Comparison of ENCODE assay signal across 8 mouse cellular contexts in the genomic region with DNA sequence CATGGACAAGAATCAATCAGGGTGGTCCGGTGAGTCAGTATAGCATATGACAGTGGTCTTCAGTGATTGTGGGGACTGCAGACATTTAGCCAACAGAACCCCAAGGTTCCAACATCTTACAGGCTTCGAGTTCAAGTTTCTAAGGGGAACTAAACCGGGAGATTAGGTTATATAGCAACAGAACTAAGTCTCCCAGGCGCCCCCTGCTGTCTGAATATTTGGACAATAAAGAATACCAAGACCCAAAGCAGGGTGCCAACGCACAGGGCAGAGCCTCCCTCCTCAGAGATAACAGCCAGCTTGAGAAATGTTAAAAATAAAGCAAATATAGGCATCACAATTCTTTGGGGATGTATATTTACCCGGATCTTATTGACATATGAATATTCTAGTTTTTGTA. TPM values are rescaled to one million over a fixed set of nuclear protein-coding genes. Genes with fewer than 3 reads are reported as not detected.
A peak's percentile ranks its signal among the peaks of the same experiment; 100 is the strongest.
DNase-seq lines count a peak whose midpoint lies in the region; ATAC-seq lines count a peak whose summit lies in the region.

No protein-coding gene starts in this region.

- H3K4me3 ChIP-seq in midbrain, embryonic 11.5 days (ENCODE audit: low read depth, low read length): no peak overlapping the region
- no peak overlapping the region for H3K4me3 ChIP-seq in midbrain, embryonic 13.5 days (replicated peaks)
- H3K4me3 ChIP-seq in embryonic facial prominence, embryonic 10.5 days: no peak overlapping the region
- no peak overlapping the region for H3K4me3 ChIP-seq in liver, embryonic 13.5 days (replicated peaks)

- no peak overlapping the region for H3K4me2 ChIP-seq in midbrain, embryonic 11.5 days
- H3K4me2 ChIP-seq in midbrain, embryonic 13.5 days (replicated peaks): no peak overlapping the region
- no peak overlapping the region for H3K4me2 ChIP-seq in liver, embryonic 13.5 days

- no peak overlapping the region for H3K9ac ChIP-seq in midbrain, embryonic 11.5 days (ENCODE audit: low read length)
- H3K9ac ChIP-seq in midbrain, embryonic 13.5 days (replicated peaks): no peak overlapping the region
- H3K9ac ChIP-seq in liver, embryonic 13.5 days: no peak overlapping the region

- no peaks in the 10 kb centered on the region for H3K9me3 ChIP-seq in midbrain, embryonic 11.5 days (ENCODE audit: control insufficient read depth, low read length)
- H3K9me3 ChIP-seq in midbrain, embryonic 13.5 days: no peaks in the 10 kb centered on the region
- H3K9me3 ChIP-seq in embryonic facial prominence, embryonic 10.5 days: no peaks in the 10 kb centered on the region
- H3K9me3 ChIP-seq in liver, embryonic 13.5 days (replicated peaks): no peaks in the 10 kb centered on the region

- WGBS in midbrain, embryonic 11.5 days: 47% methylated on average over 6 of the region's 6 CpGs
- whole genome bisulfite sequencing in midbrain, embryonic 13.5 days: 43% methylated on average over 6 of the region's 6 CpGs
- WGBS in embryonic facial prominence, embryonic 10.5 days: 48% methylated on average over 6 of the region's 6 CpGs
- 24% methylated on average over 6 of the region's 6 CpGs for WGBS in liver, embryonic 13.5 days (ENCODE audit: insufficient replicate concordance)

- no peaks in the 10 kb centered on the region for H3K4me1 ChIP-seq in midbrain, embryonic 11.5 days (ENCODE audit: control insufficient read depth, insufficient read depth, low read length)
- H3K4me1 ChIP-seq in midbrain, embryonic 13.5 days (replicated peaks): peaks cover 5% of the 10 kb centered on the region; the same call in 1 of the 2 replicates
- H3K4me1 ChIP-seq in embryonic facial prominence, embryonic 10.5 days: peaks cover 10% of the 10 kb centered on the region
- H3K4me1 ChIP-seq in liver, embryonic 13.5 days (replicated peaks): peaks cover 5% of the 10 kb centered on the region; the same call in 1 of the 2 replicates

- peak; percentile 94 for DNase-seq in midbrain, embryonic 11.5 days (ENCODE audit: low spot score, missing footprints)
- peak; percentile 85 for DNase-seq in adrenal gland, postnatal 14 days
- peak; percentile 53 for DNase-seq in embryonic facial prominence, embryonic 10.5 days (ENCODE audit: low spot score)
- DNase-seq in kidney, postnatal 10 days: peak; percentile 86
- peak; percentile 10 for DNase-seq in liver, embryonic 13.5 days
- DNase-seq in retina, postnatal 7 days (ENCODE audit: low read depth, low spot score): peak; percentile 16
- peak; percentile 60 for DNase-seq in urinary bladder, postnatal 25 days (ENCODE audit: low spot score)

- ATAC-seq in midbrain, embryonic 11.5 days (ENCODE audit: low FRiP score): no peak
- no peak for ATAC-seq in midbrain, embryonic 13.5 days
- no peak for ATAC-seq in liver, embryonic 13.5 days (ENCODE audit: low read depth)

- H3K36me3 ChIP-seq in midbrain, embryonic 11.5 days (ENCODE audit: control insufficient read depth, insufficient read depth, low read length): no peaks in the 10 kb centered on the region
- no peaks in the 10 kb centered on the region for H3K36me3 ChIP-seq in midbrain, embryonic 13.5 days
- no peaks in the 10 kb centered on the region for H3K36me3 ChIP-seq in embryonic facial prominence, embryonic 10.5 days (replicated peaks)
- no peaks in the 10 kb centered on the region for H3K36me3 ChIP-seq in liver, embryonic 13.5 days

- H3K27me3 ChIP-seq in midbrain, embryonic 11.5 days (ENCODE audit: control insufficient read depth, insufficient read depth, low read length): no peaks in the 10 kb centered on the region
- H3K27me3 ChIP-seq in midbrain, embryonic 13.5 days: no peaks in the 10 kb centered on the region
- H3K27me3 ChIP-seq in embryonic facial prominence, embryonic 10.5 days (replicated peaks; ENCODE audit: low read depth, poor library complexity, severe bottlenecking): no peaks in the 10 kb centered on the region
- H3K27me3 ChIP-seq in liver, embryonic 13.5 days: no peaks in the 10 kb centered on the region

- H3K27ac ChIP-seq in midbrain, embryonic 11.5 days (ENCODE audit: low read depth, low read length): no peak overlapping the region
- H3K27ac ChIP-seq in midbrain, embryonic 13.5 days: no peak overlapping the region
- no peak overlapping the region for H3K27ac ChIP-seq in embryonic facial prominence, embryonic 10.5 days (replicated peaks)
- no peak overlapping the region for H3K27ac ChIP-seq in liver, embryonic 13.5 days

RNA-seq across cellular contexts. Expression of gene Epsti1, which starts 24.0 kb away (rescaled TPM):
- polyA plus RNA-seq in midbrain, embryonic 11.5 days (2014; fragmentation: Nextera tagmentation; extraction: Ambion mirVana): 0.31 and 0.44 TPM in 2 replicates
- polyA plus RNA-seq in midbrain, embryonic 13.5 days (2015; fragmentation: Nextera tagmentation; extraction: Ambion mirVana): 0.17 and 0.31 TPM in 2 replicates
- total RNA-seq in adrenal gland, postnatal 14 days (2021): 1.5 and 7.5 TPM in 2 replicates
- polyA plus RNA-seq in embryonic facial prominence, embryonic 10.5 days (2016; fragmentation: Nextera tagmentation; extraction: Ambion mirVana): 0.30 TPM in 1 of 2 replicates, not detected in the other
- 1.4 and 1.5 TPM in 2 replicates for polyA plus RNA-seq in liver, embryonic 13.5 days (2015; fragmentation: Nextera tagmentation; extraction: Ambion mirVana)

RNA-seq across cellular contexts. Expression of gene Dnajc15, which starts 53.1 kb away (rescaled TPM):
- 99.2 and 111 TPM in 2 replicates for polyA plus RNA-seq in midbrain, embryonic 11.5 days (2014; fragmentation: Nextera tagmentation; extraction: Ambion mirVana)
- polyA plus RNA-seq in midbrain, embryonic 13.5 days (2015; fragmentation: Nextera tagmentation; extraction: Ambion mirVana): 76.3 and 83.2 TPM in 2 replicates
- 460 and 483 TPM in 2 replicates for total RNA-seq in adrenal gland, postnatal 14 days (2021)
- polyA plus RNA-seq in embryonic facial prominence, embryonic 10.5 days (2016; fragmentation: Nextera tagmentation; extraction: Ambion mirVana): 110 and 114 TPM in 2 replicates
- polyA plus RNA-seq in liver, embryonic 13.5 days (2015; fragmentation: Nextera tagmentation; extraction: Ambion mirVana): 58.7 and 59.6 TPM in 2 replicates

Comparison
In these comparisons a context has a peak if more than half of its experiments do, and no peak if none do; other contexts are left out.
1. DNase-seq: peak in every context shown above with its lines; median percentile 94 in midbrain, embryonic 11.5 days; 86 in kidney, postnatal 10 days; 85 in adrenal gland, postnatal 14 days; 60 in urinary bladder, postnatal 25 days; 53 in embryonic facial prominence, embryonic 10.5 days; 16 in retina, postnatal 7 days; 10 in liver, embryonic 13.5 days.